Mouse (Mus musculus): ENCODE measurements at regions not wholly inside any gene's neighbourhood (a gene's known extent, or its start where the extent isn't known, plus 50 kb on each side); places are given as distances from the start of the nearest gene placed in this dataset.
A peak's percentile ranks its signal among the peaks of the same experiment; 100 is the strongest.
"Not testable (repeated sequence)": the region's sequence is repeated elsewhere in the genome, so short reads cannot be mapped to it uniquely, and the experiment has no call there.

GRCm38 (mm10) chr10:45859137-45859536 is 281.5 kb downstream of the Hace1 start:
- DNase-seq (ENCODE audit: low spot score) = no peak

GRCm38 (mm10) chr10:45859909-45860308 is 282.3 kb downstream of the Hace1 start:
- no peak for DNase-seq (ENCODE audit: low spot score)

- DNase-seq (ENCODE audit: low spot score) = no peak
Measured at GRCm38 (mm10) chr10:45860696-45861095, 283.1 kb downstream of the Hace1 start.

GRCm38 (mm10) chr10:45865793-45866192 is 288.2 kb downstream of the Hace1 start:
- DNase-seq (ENCODE audit: low spot score) = no peak

GRCm38 (mm10) chr10:45866860-45867259 is 289.2 kb downstream of the Hace1 start:
- DNase-seq (ENCODE audit: low spot score) = no peak

- no peak for DNase-seq (ENCODE audit: low spot score)
Measured at GRCm38 (mm10) chr10:45871028-45871427, 293.4 kb downstream of the Hace1 start.

- DNase-seq (ENCODE audit: low spot score) = no peak
Measured at GRCm38 (mm10) chr10:45872007-45872890, 294.6 kb downstream of the Hace1 start.

- DNase-seq (ENCODE audit: low spot score) = no peak
Measured at GRCm38 (mm10) chr10:45873805-45874780, 296.5 kb downstream of the Hace1 start.

GRCm38 (mm10) chr10:45875287-45875686 is 297.7 kb downstream of the Hace1 start:
- not testable (repeated sequence) for DNase-seq (ENCODE audit: low spot score)

- DNase-seq (ENCODE audit: low spot score) = no peak
Measured at GRCm38 (mm10) chr10:45883745-45884144, 306.1 kb downstream of the Hace1 start.

GRCm38 (mm10) chr10:45886636-45887035 is 309.0 kb downstream of the Hace1 start:
- DNase-seq (ENCODE audit: low spot score) = no peak

GRCm38 (mm10) chr10:45888835-45889234 is 311.2 kb downstream of the Hace1 start:
- peak; percentile 20 for DNase-seq (ENCODE audit: low spot score)

GRCm38 (mm10) chr10:45889381-45889951 is 311.8 kb downstream of the Hace1 start:
- peak; percentile 8 for DNase-seq (ENCODE audit: low spot score)

GRCm38 (mm10) chr10:45890088-45890626 is 312.5 kb downstream of the Hace1 start:
- DNase-seq (ENCODE audit: low spot score) = no peak

GRCm38 (mm10) chr10:45892464-45892863 is 314.8 kb downstream of the Hace1 start:
- DNase-seq (ENCODE audit: low spot score) = no peak

GRCm38 (mm10) chr10:45893894-45894831 is 316.5 kb downstream of the Hace1 start:
- DNase-seq (ENCODE audit: low spot score) = no peak

GRCm38 (mm10) chr10:45916928-45917327 is 339.3 kb downstream of the Hace1 start:
- DNase-seq (ENCODE audit: low spot score) = peak; percentile 29

GRCm38 (mm10) chr10:45925746-45926145 is 348.1 kb downstream of the Hace1 start:
- DNase-seq (ENCODE audit: low spot score) = no peak

- no peak for DNase-seq (ENCODE audit: low spot score)
Measured at GRCm38 (mm10) chr10:45933631-45934310, 356.1 kb downstream of the Hace1 start.

GRCm38 (mm10) chr10:45957686-45958085 is 380.1 kb downstream of the Hace1 start:
- no peak for DNase-seq (ENCODE audit: low spot score)

Data from layer of hippocampus, adult 9-10 months (tissue).